Mouse (Mus musculus): ENCODE measurements at regions not wholly inside any gene's neighbourhood (a gene's known extent, or its start where the extent isn't known, plus 50 kb on each side); places are given as distances from the start of the nearest gene placed in this dataset.
A peak's percentile ranks its signal among the peaks of the same experiment; 100 is the strongest.

GRCm38 (mm10) chr9:52591188-52591587 lies 88.4 kb downstream of the AI593442 start:
- whole genome bisulfite sequencing: 45% methylated on average over 3 of the region's 3 CpGs
- peak; percentile 51 for ATAC-seq

GRCm38 (mm10) chr9:52574066-52574465 lies 105.5 kb downstream of the AI593442 start:
- ATAC-seq (no peak), DNase-seq (ENCODE audit: low spot score) (peak; percentile 40)
- H3K9ac ChIP-seq (replicated peaks; ENCODE audit: low read length): no peak overlapping the region
- no peaks in the 10 kb centered on the region for H3K9me3 ChIP-seq (ENCODE audit: low read length)
- H3K4me2 ChIP-seq (ENCODE audit: low read depth, low read length): no peak overlapping the region
- no peak overlapping the region for H3K4me3 ChIP-seq (ENCODE audit: low read length)
- H3K4me1 ChIP-seq (ENCODE audit: insufficient read depth, low read length): no peaks in the 10 kb centered on the region
- H3K27me3 ChIP-seq (ENCODE audit: insufficient read depth, low read length): no peaks in the 10 kb centered on the region
- WGBS: 43% methylated on average over 4 of the region's 4 CpGs
- no peak for TF ChIP-seq CTCF (IDR thresholded peaks at IDR 0.05; ENCODE audit: low read depth)
- no peaks in the 10 kb centered on the region for H3K36me3 ChIP-seq (ENCODE audit: insufficient read depth, low read length)
- H3K27ac ChIP-seq: peak overlapping the region; percentile 51; the same call in 1 of the 2 replicates

More at GRCm38 (mm10) chr9:52591188-52591587, 88.4 kb downstream of the AI593442 start:
- TF ChIP-seq CTCF (IDR thresholded peaks at IDR 0.05; ENCODE audit: low read depth): no peak
- DNase-seq (ENCODE audit: low spot score): peak; percentile 57
- Histone ChIP-seq H3K27me3 (ENCODE audit: insufficient read depth, low read length) (no peaks in the 10 kb centered on the region), H3K4me1 (ENCODE audit: insufficient read depth, low read length) (no peaks in the 10 kb centered on the region), H3K27ac (no peak overlapping the region), H3K9me3 (ENCODE audit: low read length) (no peaks in the 10 kb centered on the region), H3K36me3 (ENCODE audit: insufficient read depth, low read length) (no peaks in the 10 kb centered on the region), H3K4me3 (ENCODE audit: low read length) (no peak overlapping the region), H3K9ac (replicated peaks; ENCODE audit: low read length) (no peak overlapping the region), H3K4me2 (ENCODE audit: low read depth, low read length) (no peak overlapping the region)

DNA sequence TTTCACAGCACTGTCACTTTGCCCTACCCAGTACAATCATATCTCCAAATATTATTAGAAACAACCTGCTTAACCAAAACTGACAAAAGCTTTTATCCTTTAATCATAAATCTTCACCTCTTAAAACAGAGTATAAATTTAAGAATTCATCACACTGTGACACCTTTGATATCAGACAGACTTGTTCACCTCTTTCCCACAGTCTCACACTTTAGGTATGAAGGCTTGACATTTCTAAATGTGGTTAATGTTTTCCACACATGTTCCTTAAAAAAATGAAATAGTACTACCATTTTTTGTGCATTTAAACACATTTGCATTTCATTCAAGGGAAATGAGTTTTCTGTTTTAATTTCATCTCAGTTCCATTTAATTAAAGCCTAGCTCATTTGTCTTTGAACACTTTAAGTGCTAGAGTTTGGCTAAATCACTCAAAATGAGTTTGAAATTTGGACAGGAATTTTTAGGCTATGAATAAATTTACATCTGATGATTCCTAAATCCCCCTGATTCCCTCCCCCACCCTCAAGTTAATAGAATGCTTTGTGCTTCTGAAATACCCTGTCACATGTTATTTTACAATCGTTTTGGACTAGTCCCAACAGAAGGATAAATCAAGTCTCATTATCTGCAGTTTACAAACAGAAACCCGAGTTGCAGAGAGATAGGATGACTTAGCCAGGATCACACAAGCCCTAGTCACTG lies 127.9 kb downstream of the AI593442 start:
- H3K36me3 ChIP-seq (ENCODE audit: insufficient read depth, low read length): no peaks in the 10 kb centered on the region
- no peak for TF ChIP-seq CTCF (IDR thresholded peaks at IDR 0.05; ENCODE audit: low read depth)
- H3K9me3 ChIP-seq (ENCODE audit: low read length): no peaks in the 10 kb centered on the region
- no peak overlapping the region for H3K27ac ChIP-seq
- H3K4me2 ChIP-seq (ENCODE audit: low read depth, low read length): no peak overlapping the region
- WGBS: 39% methylated on average over 2 of the region's 2 CpGs
- no peak overlapping the region for H3K9ac ChIP-seq (replicated peaks; ENCODE audit: low read length)
- H3K4me3 ChIP-seq (ENCODE audit: low read length): no peak overlapping the region
- no peaks in the 10 kb centered on the region for H3K27me3 ChIP-seq (ENCODE audit: insufficient read depth, low read length)
- no peak for DNase-seq (ENCODE audit: low spot score)
- no peaks in the 10 kb centered on the region for H3K4me1 ChIP-seq (ENCODE audit: insufficient read depth, low read length)
- ATAC-seq: no peak

DNA sequence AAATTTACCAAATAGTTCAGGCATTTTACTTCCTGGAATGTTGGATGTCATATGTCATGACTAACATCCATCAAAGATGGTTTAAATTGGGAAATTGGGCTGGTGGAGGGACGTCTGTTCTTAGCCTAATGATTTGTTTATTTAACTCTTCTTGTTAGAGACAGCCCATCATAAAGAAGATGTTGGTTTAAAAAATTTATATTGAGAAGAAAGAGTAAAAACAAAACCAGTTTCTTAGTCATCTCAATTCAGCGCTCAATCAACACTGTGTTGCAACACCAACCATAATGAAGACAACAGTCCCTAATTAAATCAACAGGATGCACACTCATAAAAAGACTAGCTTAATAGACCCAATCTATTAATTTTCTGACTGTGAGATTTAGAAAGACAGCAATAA lies 133.5 kb downstream of the AI593442 start:
- Histone ChIP-seq H3K4me2 (ENCODE audit: low read depth, low read length) (no peak overlapping the region), H3K4me1 (ENCODE audit: insufficient read depth, low read length) (no peaks in the 10 kb centered on the region), H3K27me3 (ENCODE audit: insufficient read depth, low read length) (no peaks in the 10 kb centered on the region), H3K36me3 (ENCODE audit: insufficient read depth, low read length) (no peaks in the 10 kb centered on the region), H3K9me3 (ENCODE audit: low read length) (no peaks in the 10 kb centered on the region), H3K4me3 (ENCODE audit: low read length) (no peak overlapping the region), H3K27ac (no peak overlapping the region), H3K9ac (replicated peaks; ENCODE audit: low read length) (no peak overlapping the region)
- 80% methylated on average over 2 of the region's 2 CpGs for WGBS
- no peak for ATAC-seq
- DNase-seq (ENCODE audit: low spot score): no peak
- no peak for TF ChIP-seq CTCF (IDR thresholded peaks at IDR 0.05; ENCODE audit: low read depth)

DNA sequence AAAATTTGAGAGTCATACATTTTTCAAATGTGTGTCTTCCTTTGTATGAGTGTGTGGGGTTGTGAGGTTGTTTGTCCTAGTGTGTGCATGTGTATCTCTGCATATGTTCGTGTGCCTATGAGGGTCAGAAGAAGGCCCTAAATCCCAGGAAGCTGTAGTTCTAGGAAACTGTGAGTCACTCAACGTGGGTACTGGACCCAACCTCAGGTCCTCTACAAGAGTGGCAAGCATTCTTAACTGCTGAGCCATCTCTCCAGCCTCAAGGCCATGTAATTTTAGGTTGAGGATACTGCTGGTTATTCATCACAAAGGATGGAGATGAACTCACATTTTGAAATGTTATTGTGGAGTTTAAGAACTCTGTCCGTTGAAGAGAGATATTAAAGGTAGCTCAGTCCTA lies 140.5 kb downstream of the AI593442 start:
- DNase-seq (ENCODE audit: low spot score) (no peak), ATAC-seq (no peak)
- no peak overlapping the region for H3K4me3 ChIP-seq (ENCODE audit: low read length)
- H3K4me1 ChIP-seq (ENCODE audit: insufficient read depth, low read length): no peaks in the 10 kb centered on the region
- no peak overlapping the region for H3K9ac ChIP-seq (replicated peaks; ENCODE audit: low read length)
- H3K4me2 ChIP-seq (ENCODE audit: low read depth, low read length): no peak overlapping the region
- H3K27me3 ChIP-seq (ENCODE audit: insufficient read depth, low read length): no peaks in the 10 kb centered on the region
- H3K36me3 ChIP-seq (ENCODE audit: insufficient read depth, low read length): no peaks in the 10 kb centered on the region
- H3K9me3 ChIP-seq (ENCODE audit: low read length): no peaks in the 10 kb centered on the region
- no peak for TF ChIP-seq CTCF (IDR thresholded peaks at IDR 0.05; ENCODE audit: low read depth)
- 83% methylated on average over 3 of the region's 3 CpGs for WGBS
- no peak overlapping the region for H3K27ac ChIP-seq

GRCm38 (mm10) chr9:52529444-52529915 lies 150.1 kb downstream of the AI593442 start:
- 88% methylated on average over 6 of the region's 6 CpGs for WGBS
- no peaks in the 10 kb centered on the region for H3K36me3 ChIP-seq (ENCODE audit: insufficient read depth, low read length)
- no peaks in the 10 kb centered on the region for H3K9me3 ChIP-seq (ENCODE audit: low read length)
- no peak overlapping the region for H3K27ac ChIP-seq
- no peak for ATAC-seq
- no peaks in the 10 kb centered on the region for H3K4me1 ChIP-seq (ENCODE audit: insufficient read depth, low read length)
- no peak overlapping the region for H3K4me3 ChIP-seq (ENCODE audit: low read length)
- H3K9ac ChIP-seq (replicated peaks; ENCODE audit: low read length): no peak overlapping the region
- TF ChIP-seq CTCF (IDR thresholded peaks at IDR 0.05; ENCODE audit: low read depth): no peak
- no peaks in the 10 kb centered on the region for H3K27me3 ChIP-seq (ENCODE audit: insufficient read depth, low read length)
- no peak overlapping the region for H3K4me2 ChIP-seq (ENCODE audit: low read depth, low read length)
- DNase-seq (ENCODE audit: low spot score): no peak

GRCm38 (mm10) chr9:52500487-52500886 lies 179.1 kb downstream of the AI593442 start:
- Histone ChIP-seq H3K9ac (replicated peaks; ENCODE audit: low read length) (no peak overlapping the region), H3K27me3 (ENCODE audit: insufficient read depth, low read length) (no peaks in the 10 kb centered on the region), H3K27ac (no peak overlapping the region), H3K4me3 (ENCODE audit: low read length) (no peak overlapping the region), H3K4me2 (ENCODE audit: low read depth, low read length) (no peak overlapping the region), H3K4me1 (ENCODE audit: insufficient read depth, low read length) (no peaks in the 10 kb centered on the region), H3K9me3 (ENCODE audit: low read length) (peaks cover 8% of the 10 kb centered on the region; the same call in 1 of the 2 replicates), H3K36me3 (ENCODE audit: insufficient read depth, low read length) (no peaks in the 10 kb centered on the region)
- DNase-seq (ENCODE audit: low spot score): no peak
- no peak for ATAC-seq
- no peak for TF ChIP-seq CTCF (IDR thresholded peaks at IDR 0.05; ENCODE audit: low read depth)
- WGBS: 70% methylated on average over 3 of the region's 3 CpGs
